Mouse (Mus musculus) midbrain, embryonic 10.5 days (tissue): ENCODE data around the gene Copz2. TPM values are rescaled to one million over a fixed set of nuclear protein-coding genes. Genes with fewer than 3 reads are reported as not detected.

ENCODE experiments used
- DNase-seq: peaks from one replicate; pipeline ENCODE4 v3.0.0-alpha.2; 2017; ENCODE audit warnings: low spot score
- H3K27ac ChIP-seq: fragments of 300-500 bp; sonication (generic); replicated peaks from 2 replicates; pipeline ENCODE4 v1.5.1; 2016; ENCODE audit warnings: mild to moderate bottlenecking
- H3K27me3 ChIP-seq: fragments of 300-500 bp; sonication (generic); 2 replicates; pipeline ENCODE4 v1.6.1; 2016; ENCODE audit warnings: low read depth, mild to moderate bottlenecking; ENCODE audit not compliant: poor library complexity, severe bottlenecking
- H3K36me3 ChIP-seq: fragments of 300-500 bp; sonication (generic); 2 replicates; pipeline ENCODE4 v1.6.1; 2016; ENCODE audit warnings: mild to moderate bottlenecking, moderate library complexity
- H3K4me1 ChIP-seq: fragments of 300-500 bp; sonication (generic); 2 replicates; pipeline ENCODE4 v1.6.1; 2016
- H3K4me3 ChIP-seq: fragments of 300-500 bp; sonication (generic); 2 replicates; pipeline ENCODE4 v1.5.1; 2016; ENCODE audit warnings: mild to moderate bottlenecking, moderate library complexity
- H3K9me3 ChIP-seq: fragments of 300-500 bp; sonication (generic); replicated peaks from 2 replicates; pipeline ENCODE4 v1.6.1; 2016; ENCODE audit warnings: mild to moderate bottlenecking
- WGBS: fragments of 180-500 bp; shearing (Covaris S2); methylation state at CpG from one replicate; pipeline ENCODE4 v1.1.7; 2016; 5-methylcytosine and 5-hydroxymethylcytosine counted together
- polyA plus RNA-seq: library from polyadenylated mRNA; unstranded; fragments of >200 nt; fragmentation: Nextera tagmentation; extraction: Ambion mirVana; gene quantifications from 2 replicates; pipeline ENCODE4 v1.2.1, GENCODE M21; 2016

The Copz2 gene
- polyA plus RNA-seq, 1 experiment from 2014 or later = 46.1 TPM

DNA sequence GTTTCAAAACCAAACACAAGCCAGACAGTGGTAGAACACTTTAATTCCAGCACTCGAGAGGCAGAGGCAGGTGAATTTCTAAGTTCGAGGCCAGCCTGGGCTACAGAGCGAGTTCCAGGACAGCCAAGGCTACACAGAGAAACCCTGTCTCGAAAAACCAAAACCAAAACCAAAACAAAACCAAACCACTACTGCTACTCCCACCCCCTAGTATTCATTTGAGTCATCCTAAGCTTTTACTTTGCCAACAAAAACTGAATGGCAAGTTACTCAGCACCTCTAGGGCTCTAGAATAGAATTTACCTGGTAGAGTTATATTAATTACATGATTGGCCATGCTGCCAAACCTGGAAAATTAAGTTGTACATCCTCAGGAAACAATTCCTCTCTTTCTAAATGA, 10.0 kb downstream of the Copz2 start:
- H3K27me3 ChIP-seq = peaks cover 8% of the 10 kb centered on the region
- H3K27ac ChIP-seq = no peak overlapping the region
- H3K4me1 ChIP-seq = peaks cover 43% of the 10 kb centered on the region
- DNase-seq = no peak
- H3K4me3 ChIP-seq = no peak overlapping the region
- no peaks in the 10 kb centered on the region for H3K9me3 ChIP-seq
- H3K36me3 ChIP-seq = no peaks in the 10 kb centered on the region
- WGBS = 89% methylated on average over 4 of the region's 4 CpGs

DNA sequence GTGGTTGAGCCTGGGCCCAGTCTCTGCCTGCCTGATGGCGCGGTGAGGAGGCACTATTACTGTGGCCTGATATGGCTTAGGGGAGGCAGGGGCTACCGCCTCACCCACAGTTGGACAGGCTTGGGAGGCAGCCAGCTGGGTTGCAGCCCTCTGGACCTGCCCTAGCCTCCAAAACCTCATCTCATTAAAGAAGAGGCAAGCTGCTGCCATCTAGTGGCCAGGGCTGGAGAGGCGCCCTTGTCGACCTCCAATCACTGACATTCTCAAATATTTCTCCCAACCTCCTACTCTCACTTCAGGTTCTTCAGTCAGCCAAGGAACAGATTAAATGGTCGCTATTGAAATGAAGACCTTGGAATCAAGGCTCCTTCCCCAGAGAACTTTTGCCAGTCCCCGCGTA, 10.9 kb downstream of the Copz2 start:
- 9% methylated on average over 8 of the region's 8 CpGs for WGBS
- peaks cover 8% of the 10 kb centered on the region for H3K27me3 ChIP-seq
- H3K9me3 ChIP-seq = no peaks in the 10 kb centered on the region
- no peak overlapping the region for H3K27ac ChIP-seq
- H3K36me3 ChIP-seq = no peaks in the 10 kb centered on the region
- 0 out of 2 replicates have a peak overlapping the region, but pooled peaks have one; percentile 61 for H3K4me3 ChIP-seq
- peaks cover 43% of the 10 kb centered on the region for H3K4me1 ChIP-seq
- DNase-seq = peak; percentile 87

DNA sequence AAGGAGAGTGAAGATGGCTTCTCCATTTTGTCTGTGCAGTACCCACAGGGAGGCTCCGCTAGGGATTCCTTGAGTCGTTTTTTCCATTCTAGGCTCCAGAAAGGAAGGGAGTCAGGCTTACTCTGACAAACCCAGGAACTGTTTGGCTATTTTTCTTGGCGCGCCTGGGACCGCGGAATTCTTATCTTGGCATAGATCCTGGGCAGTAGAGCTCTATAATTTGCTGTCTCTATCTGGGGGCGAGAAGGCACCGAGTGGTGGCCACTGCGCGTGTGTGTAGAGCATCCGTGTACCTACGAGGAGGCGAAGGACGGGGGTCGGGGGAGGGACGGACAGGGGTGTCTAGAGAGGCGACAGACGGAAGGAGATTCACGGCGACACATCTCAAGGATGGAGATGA, 11.8 kb downstream of the Copz2 start:
- Histone ChIP-seq H3K4me1 (peaks cover 43% of the 10 kb centered on the region), H3K36me3 (no peaks in the 10 kb centered on the region), H3K9me3 (no peaks in the 10 kb centered on the region), H3K4me3 (peak overlapping the region; percentile 61), H3K27me3 (peaks cover 8% of the 10 kb centered on the region), H3K27ac (peak overlapping the region; percentile 19; the same call in 1 of the 2 replicates)
- no peak for DNase-seq
- 3% methylated on average over 20 of the region's 20 CpGs for WGBS

GRCm38 (mm10) chr11:96861878-96862289, 12.2 kb downstream of the Copz2 start:
- H3K4me1 ChIP-seq = peaks cover 43% of the 10 kb centered on the region
- peak overlapping the region; percentile 19; the same call in 1 of the 2 replicates for H3K27ac ChIP-seq
- no peaks in the 10 kb centered on the region for H3K9me3 ChIP-seq
- under 1% methylated on average over 31 of the region's 31 CpGs for WGBS
- DNase-seq = peak; percentile 97
- peaks cover 8% of the 10 kb centered on the region for H3K27me3 ChIP-seq
- no peaks in the 10 kb centered on the region for H3K36me3 ChIP-seq
- peak overlapping the region; percentile 61 for H3K4me3 ChIP-seq

DNA sequence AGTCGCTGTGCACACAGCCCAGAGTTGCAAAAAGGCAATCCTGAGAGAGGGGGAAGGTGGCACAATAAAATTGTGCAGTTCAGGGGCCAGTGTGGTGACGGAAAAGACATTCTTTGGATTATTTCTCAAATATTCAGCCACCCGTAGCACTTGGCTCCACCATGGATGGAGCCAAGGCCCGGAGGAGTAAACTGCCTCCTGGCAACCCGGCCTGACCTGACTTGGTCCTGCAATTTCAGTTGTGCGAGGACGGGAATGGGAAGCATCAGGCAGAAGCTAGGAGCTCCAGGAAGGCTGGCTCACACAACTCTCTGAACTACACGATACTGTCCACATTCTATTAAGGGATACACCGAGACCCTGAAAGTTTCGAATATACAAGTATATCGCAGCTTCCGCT, 12.9 kb downstream of the Copz2 start:
- H3K4me1 ChIP-seq = peaks cover 47% of the 10 kb centered on the region
- WGBS = 67% methylated on average over 12 of the region's 12 CpGs
- peak overlapping the region; percentile 61 for H3K4me3 ChIP-seq

GRCm38 (mm10) chr11:96863206-96863995, 13.7 kb downstream of the Copz2 start:
- 16% methylated on average over 26 of the region's 26 CpGs for WGBS
- Histone ChIP-seq H3K9me3 (no peaks in the 10 kb centered on the region), H3K27me3 (peaks cover 8% of the 10 kb centered on the region), H3K27ac (peak overlapping the region; percentile 77), H3K4me1 (peaks cover 48% of the 10 kb centered on the region), H3K36me3 (no peaks in the 10 kb centered on the region), H3K4me3 (peak overlapping the region; percentile 40)
- peak; percentile 80 for DNase-seq

More for the DNA sequence above, 12.9 kb downstream of the Copz2 start:
- DNase-seq = no peak
- Histone ChIP-seq H3K36me3 (no peaks in the 10 kb centered on the region), H3K27me3 (peaks cover 8% of the 10 kb centered on the region), H3K27ac (peak overlapping the region; percentile 66), H3K9me3 (no peaks in the 10 kb centered on the region)

- no peaks in the 10 kb centered on the region for H3K9me3 ChIP-seq
- H3K36me3 ChIP-seq = no peaks in the 10 kb centered on the region
- H3K27me3 ChIP-seq = no peaks in the 10 kb centered on the region
- H3K27ac ChIP-seq = peak overlapping the region; percentile 82
- DNase-seq = peak; percentile 82
- 18% methylated on average over 5 of the region's 5 CpGs for WGBS
- peaks cover 59% of the 10 kb centered on the region for H3K4me1 ChIP-seq
- H3K4me3 ChIP-seq = no peak overlapping the region
Observed at GRCm38 (mm10) chr11:96867149-96867548, 17.5 kb downstream of the Copz2 start.

DNA sequence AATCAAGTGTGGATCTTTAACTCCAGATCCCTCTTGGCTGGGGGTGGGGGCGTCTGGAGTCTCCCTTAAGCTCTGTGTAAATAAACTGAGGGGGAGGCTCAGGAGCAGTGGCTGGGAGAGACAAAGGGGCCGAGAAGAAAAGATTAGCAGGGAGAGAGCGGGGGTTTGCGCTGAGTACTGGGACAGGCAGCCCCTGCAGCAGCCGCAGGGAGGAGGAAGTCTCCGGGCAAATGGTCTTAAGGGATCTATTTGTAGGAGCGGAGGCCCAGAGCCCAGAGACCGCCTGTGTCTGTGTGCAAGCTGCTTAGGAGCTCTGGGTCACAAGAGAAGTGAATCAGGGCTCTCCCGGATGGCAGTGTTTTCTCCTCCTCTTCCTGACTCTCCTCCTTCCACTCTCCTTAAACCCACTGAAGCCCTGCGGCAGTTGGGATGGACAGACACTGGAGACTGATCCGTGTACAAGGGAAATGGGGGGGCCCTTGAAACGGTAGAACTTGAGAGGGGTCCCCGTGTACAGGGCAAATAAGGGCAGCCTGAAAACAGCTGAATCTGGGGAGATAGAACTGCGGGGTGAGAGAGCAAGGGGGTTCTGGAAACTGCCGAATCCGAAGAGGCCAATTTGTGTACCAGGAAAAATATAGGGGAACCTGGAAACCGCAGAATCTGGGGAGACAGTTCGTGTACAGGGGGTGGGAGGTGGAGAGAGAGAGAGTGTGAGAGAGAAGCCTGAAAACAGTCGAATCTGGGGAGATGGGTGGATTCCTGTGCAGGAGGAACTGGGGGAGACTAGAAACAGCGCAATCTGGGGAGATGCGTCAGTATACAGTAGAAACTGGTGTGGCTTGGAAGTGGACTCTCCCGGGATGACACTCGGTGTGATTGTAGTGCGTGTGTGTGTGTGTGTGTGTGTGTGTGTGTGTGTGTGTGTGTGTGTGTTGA, 23.0 kb downstream of the Copz2 start:
- Histone ChIP-seq H3K9me3 (no peaks in the 10 kb centered on the region), H3K4me3 (peak overlapping the region; percentile 57), H3K36me3 (no peaks in the 10 kb centered on the region), H3K27ac (peak overlapping the region; percentile 99), H3K27me3 (no peaks in the 10 kb centered on the region), H3K4me1 (peaks cover 86% of the 10 kb centered on the region)
- DNase-seq = peak; percentile 86
- 2% methylated on average over 24 of the region's 24 CpGs for WGBS

DNA sequence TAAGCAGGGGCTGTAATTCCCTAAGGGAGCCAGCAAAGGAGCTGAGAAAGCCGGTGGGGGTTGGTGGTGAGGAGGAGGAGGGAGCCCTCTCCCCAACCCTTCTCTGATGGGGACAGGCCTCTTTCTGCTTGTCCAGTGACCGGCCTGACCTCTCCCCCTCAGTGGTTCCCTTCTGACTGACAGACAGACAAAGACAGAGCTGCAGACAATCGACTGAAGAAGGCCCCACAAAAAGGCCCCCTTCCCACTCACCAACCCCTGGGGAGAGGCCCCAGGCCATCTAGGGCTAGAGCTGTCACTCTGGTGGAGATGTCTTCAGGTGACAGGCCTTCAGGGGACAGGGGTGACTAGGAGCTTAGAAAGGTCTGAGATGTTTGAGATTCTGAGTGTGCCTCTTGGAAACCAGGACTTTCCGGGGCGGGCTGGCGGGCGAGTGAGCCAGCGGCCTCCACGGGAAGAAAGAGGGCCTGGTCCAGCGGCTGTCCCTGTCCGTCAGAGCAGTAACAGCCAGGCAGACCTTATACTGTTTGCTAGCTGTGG, 24.0 kb downstream of the Copz2 start:
- H3K27me3 ChIP-seq = no peaks in the 10 kb centered on the region
- peak overlapping the region; percentile 99 for H3K27ac ChIP-seq
- DNase-seq = peak; percentile 91
- peaks cover 96% of the 10 kb centered on the region for H3K4me1 ChIP-seq
- peak overlapping the region; percentile 57 for H3K4me3 ChIP-seq
- H3K36me3 ChIP-seq = no peaks in the 10 kb centered on the region
- WGBS = 2% methylated on average over 11 of the region's 11 CpGs
- H3K9me3 ChIP-seq = no peaks in the 10 kb centered on the region

DNA sequence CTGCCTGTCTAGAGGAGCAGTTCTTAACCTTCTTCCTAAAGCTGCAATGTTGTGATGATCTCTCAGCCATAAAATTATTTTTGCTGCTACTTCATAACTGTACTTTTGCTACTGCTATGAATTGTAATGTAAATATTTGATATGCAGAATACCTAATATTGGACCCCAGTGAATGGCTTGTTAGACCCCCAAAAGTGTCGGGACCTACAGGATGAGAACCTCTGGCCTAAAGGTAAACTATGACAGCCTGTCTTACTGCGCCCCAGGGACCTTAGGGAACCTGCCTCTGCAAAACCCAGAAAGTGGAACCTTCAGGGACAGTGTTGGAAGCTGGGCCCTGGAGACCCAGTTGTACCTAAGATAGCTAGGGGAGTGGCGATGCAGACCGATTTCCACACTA, 25.6 kb downstream of the Copz2 start:
- Histone ChIP-seq H3K9me3 (no peaks in the 10 kb centered on the region), H3K4me3 (peak overlapping the region; percentile 48), H3K4me1 (peaks cover 96% of the 10 kb centered on the region), H3K27ac (peak overlapping the region; percentile 99), H3K27me3 (no peaks in the 10 kb centered on the region), H3K36me3 (no peaks in the 10 kb centered on the region)
- WGBS = 4% methylated on average over 4 of the region's 4 CpGs
- no peak for DNase-seq

GRCm38 (mm10) chr11:96875745-96876144, 26.1 kb downstream of the Copz2 start:
- WGBS = under 1% methylated on average over 35 of the region's 35 CpGs
- H3K27ac ChIP-seq = peak overlapping the region; percentile 99
- H3K4me3 ChIP-seq = peak overlapping the region; percentile 48
- no peaks in the 10 kb centered on the region for H3K9me3 ChIP-seq
- peak; percentile 98 for DNase-seq
- H3K36me3 ChIP-seq = no peaks in the 10 kb centered on the region
- no peaks in the 10 kb centered on the region for H3K27me3 ChIP-seq
- H3K4me1 ChIP-seq = peaks cover 96% of the 10 kb centered on the region

DNA sequence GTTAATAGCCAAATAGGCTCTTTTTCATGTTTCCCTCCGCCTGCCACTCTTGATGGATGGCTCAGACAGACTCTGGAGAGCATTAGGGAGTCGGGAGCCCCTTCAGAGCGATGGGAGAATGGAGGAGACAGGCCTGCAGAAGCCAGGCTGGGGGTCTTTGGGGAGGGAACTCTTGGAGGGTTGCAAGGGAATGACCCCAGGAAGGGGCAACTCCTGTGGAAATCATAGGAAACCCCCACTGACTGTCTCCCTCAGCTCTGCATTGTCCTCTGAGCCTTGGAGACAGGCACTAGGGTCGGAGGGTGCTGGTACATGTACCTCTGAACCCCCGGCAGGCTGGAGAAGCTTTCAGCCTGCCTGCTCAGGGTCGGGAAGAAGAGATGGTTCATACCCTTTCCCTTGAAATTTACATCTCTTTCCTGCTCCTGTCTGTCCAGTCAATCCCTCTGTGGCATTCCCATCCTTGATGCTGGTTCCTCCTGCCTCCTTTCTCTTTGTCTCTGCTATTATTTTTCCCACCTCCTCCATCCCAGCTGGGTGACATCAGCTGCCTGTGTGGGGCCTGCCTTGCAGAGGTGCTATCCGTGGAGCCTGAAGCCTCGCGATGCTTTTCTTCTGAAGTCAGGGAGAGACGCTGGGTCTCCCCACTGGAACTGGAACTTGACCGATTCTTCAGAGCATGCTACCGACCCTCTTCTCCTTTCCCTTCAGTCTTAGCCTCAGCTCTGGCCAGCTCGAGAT, 26.8 kb downstream of the Copz2 start:
- peak overlapping the region; percentile 48 for H3K4me3 ChIP-seq
- no peaks in the 10 kb centered on the region for H3K36me3 ChIP-seq
- H3K27me3 ChIP-seq = no peaks in the 10 kb centered on the region
- WGBS = 2% methylated on average over 13 of the region's 13 CpGs
- DNase-seq = peak; percentile 80
- H3K27ac ChIP-seq = peak overlapping the region; percentile 99
- peaks cover 93% of the 10 kb centered on the region for H3K4me1 ChIP-seq
- H3K9me3 ChIP-seq = no peaks in the 10 kb centered on the region
